Mouse (Mus musculus) CD8-positive naive resting alpha-beta T cell, adult 2 months (primary cell): Measurements from ENCODE around the gene Trim46.

Source experiments
- DNase-seq, 2 experiments: peaks; one replicate each; pipeline ENCODE4 v3.0.0; 2022; ENCODE audit warnings: low read depth in 2 of 2, low spot score in 2 of 2

The Trim46 gene

GRCm38 (mm10) chr3:89271760-89272159 is 25.7 kb upstream of the Trim46 start:
- DNase-seq: no peak

GRCm38 (mm10) chr3:89270891-89271290 is 24.8 kb upstream of the Trim46 start:
- DNase-seq: no peak

GRCm38 (mm10) chr3:89270051-89270755 is 24.1 kb upstream of the Trim46 start, which contains the start of gene Slc50a1:
Gene Slc50a1, minus strand, starts transcription at chr3:89270570.
- peak; percentile 46 to 57 for DNase-seq

- no peak for DNase-seq
These were observed 22.8 kb upstream of the Trim46 start for GRCm38 (mm10) chr3:89268916-89269315.

GRCm38 (mm10) chr3:89266439-89266893 is 20.4 kb upstream of the Trim46 start:
- DNase-seq: peak; percentile 61 to 66

GRCm38 (mm10) chr3:89262417-89262816 is 16.3 kb upstream of the Trim46 start:
- DNase-seq: no peak

- DNase-seq: no peak
These were observed 14.1 kb upstream of the Trim46 start for GRCm38 (mm10) chr3:89260211-89260610.

GRCm38 (mm10) chr3:89259076-89259475 is 13.0 kb upstream of the Trim46 start, which contains the start of gene Dpm3:
Gene Dpm3, plus strand, starts transcription at chr3:89259358.
- DNase-seq: no peak

- DNase-seq: no peak
These were observed 10.1 kb upstream of the Trim46 start for GRCm38 (mm10) chr3:89256177-89256576.

- DNase-seq: no peak
These were observed 8.9 kb upstream of the Trim46 start for GRCm38 (mm10) chr3:89254994-89255393.

- peak in 1 of 2 experiments; percentile 33 for DNase-seq
These were observed 5.3 kb upstream of the Trim46 start for GRCm38 (mm10) chr3:89251365-89251895.

GRCm38 (mm10) chr3:89250435-89251040 is 4.4 kb upstream of the Trim46 start:
- DNase-seq: peak; percentile 54 to 60

GRCm38 (mm10) chr3:89247466-89247865 is 1.4 kb upstream of the Trim46 start:
- no peak for DNase-seq

- DNase-seq: no peak
These were observed 379 bp downstream of the Trim46 start, which contains the start of gene Krtcap2 for GRCm38 (mm10) chr3:89245688-89246171. Gene Krtcap2, plus strand, starts transcription at chr3:89245966.

GRCm38 (mm10) chr3:89244982-89245687 is 974 bp downstream of the Trim46 start:
- DNase-seq: no peak

GRCm38 (mm10) chr3:89244158-89244981 is 1.7 kb downstream of the Trim46 start:
- DNase-seq: peak in 1 of 2 experiments; percentile 23

- DNase-seq: peak; percentile 58 to 77
These were observed 2.5 kb downstream of the Trim46 start for GRCm38 (mm10) chr3:89243609-89244008.

GRCm38 (mm10) chr3:89242331-89242895 is 3.7 kb downstream of the Trim46 start:
- DNase-seq: peak in 1 of 2 experiments; percentile 28

GRCm38 (mm10) chr3:89238494-89238893 is 7.6 kb downstream of the Trim46 start:
- no peak for DNase-seq

- DNase-seq: no peak
These were observed 8.4 kb downstream of the Trim46 start for GRCm38 (mm10) chr3:89237682-89238081.
